Mouse (Mus musculus) gastrocnemius, postnatal 36 days (tissue): ENCODE data around the gene Hist2h2aa1. TPM values are rescaled to one million over a fixed set of nuclear protein-coding genes. Genes with fewer than 3 reads are reported as not detected.
"Not testable (repeated sequence)": the region's sequence is repeated elsewhere in the genome, so short reads cannot be mapped to it uniquely, and the experiment has no call there.

Source experiments
- DNase-seq, 2 experiments: peaks; one replicate each; pipeline ENCODE4 v3.0.0; 2022
- intact Hi-C: fragments of 180-260 bp; cut with DNase I; formaldehyde crosslinking; loops from one replicate; pipeline ENCODE4 v1.15.1; 2025
- total RNA-seq, 2 experiments: library from RNA; stranded (reverse); gene quantifications; 2 replicates each; pipeline ENCODE4 v1.2.3; 2021

Hist2h2aa1 gene
- total RNA-seq, 2 experiments from 2014 or later, result 2.9 to 7.9 TPM

GRCm38 (mm10) chr3:96226695-96227648 lies 18.3 kb upstream of the Hist2h2aa1 start:
- DNase-seq, result no peak
- intact Hi-C loops, result loop anchor here (5.0 kb wide), 1 partner anchor 155 kb away; no protein-coding TSS in a partner anchor

- no peak for DNase-seq
- intact Hi-C loops, result loop anchor here (5.0 kb wide), 1 partner anchor 157 kb away; no protein-coding TSS in a partner anchor
These were observed 16.5 kb upstream of the Hist2h2aa1 start for GRCm38 (mm10) chr3:96228828-96229227.

- intact Hi-C loops, result no loop called here
- DNase-seq, result no peak
These were observed 14.9 kb upstream of the Hist2h2aa1 start for GRCm38 (mm10) chr3:96230404-96230803.

- intact Hi-C loops, result no loop called here
- DNase-seq, result no peak
These were observed 14.2 kb upstream of the Hist2h2aa1 start for GRCm38 (mm10) chr3:96230910-96231757.

- DNase-seq, result no peak
- intact Hi-C loops, result no loop called here
These were observed 13.6 kb upstream of the Hist2h2aa1 start for GRCm38 (mm10) chr3:96231758-96232120.

- intact Hi-C loops, result no loop called here
- no peak for DNase-seq
These were observed 10.4 kb upstream of the Hist2h2aa1 start for GRCm38 (mm10) chr3:96234914-96235313.

GRCm38 (mm10) chr3:96235836-96236235 lies 9.5 kb upstream of the Hist2h2aa1 start:
- intact Hi-C loops, result no loop called here
- DNase-seq, result no peak

GRCm38 (mm10) chr3:96236834-96237334 lies 8.4 kb upstream of the Hist2h2aa1 start:
- intact Hi-C loops, result no loop called here

GRCm38 (mm10) chr3:96237335-96237903 lies 7.9 kb upstream of the Hist2h2aa1 start:
- no peak for DNase-seq
- intact Hi-C loops, result no loop called here

More at GRCm38 (mm10) chr3:96236834-96237334, 8.4 kb upstream of the Hist2h2aa1 start:
- DNase-seq, result no peak

- intact Hi-C loops, result no loop called here
These were observed 7.3 kb upstream of the Hist2h2aa1 start for GRCm38 (mm10) chr3:96237904-96238511.

GRCm38 (mm10) chr3:96238954-96239793 lies 6.1 kb upstream of the Hist2h2aa1 start, which contains the start of gene Hist2h3c2:
Gene Hist2h3c2, minus strand, starts transcription at chr3:96239127.
- intact Hi-C loops, result not testable (repeated sequence)
- peak in 1 of 2 experiments; percentile 49 for DNase-seq

More at GRCm38 (mm10) chr3:96237904-96238511, 7.3 kb upstream of the Hist2h2aa1 start:
- DNase-seq, result no peak

- DNase-seq, result peak; percentile 93 to 98
- intact Hi-C loops, result not testable (repeated sequence)
These were observed 5.1 kb upstream of the Hist2h2aa1 start, which contains the start of gene Hist2h2aa2 for GRCm38 (mm10) chr3:96239949-96240798. Gene Hist2h2aa2, minus strand, starts transcription at chr3:96240276.

GRCm38 (mm10) chr3:96240799-96241197 lies 4.5 kb upstream of the Hist2h2aa1 start:
- intact Hi-C loops, result no loop called here
- DNase-seq, result no peak

- intact Hi-C loops, result no loop called here
- no peak for DNase-seq
These were observed 1.2 kb upstream of the Hist2h2aa1 start for GRCm38 (mm10) chr3:96243921-96244572.

GRCm38 (mm10) chr3:96246018-96246417 lies 721 bp downstream of the Hist2h2aa1 start:
- intact Hi-C loops, result not testable (repeated sequence)

GRCm38 (mm10) chr3:96246427-96246856 lies 1.1 kb downstream of the Hist2h2aa1 start, which contains the start of gene Hist2h3c1:
Gene Hist2h3c1, plus strand, starts transcription at chr3:96246685.
- DNase-seq, intact Hi-C loops: not testable (repeated sequence)

More at GRCm38 (mm10) chr3:96246018-96246417, 721 bp downstream of the Hist2h2aa1 start:
- DNase-seq, result not testable (repeated sequence)
